Mouse (Mus musculus) cerebellum, adult 2 months (tissue): ENCODE measurements around the gene Msh4.

ENCODE experiments used
- CTCF ChIP-seq: fragments of 200-500 bp; IDR thresholded peaks from 2 replicates; pipeline ENCODE4 v1.5.1; 2011; ENCODE audit warnings: low read depth, mild to moderate bottlenecking, control low read depth, low read length, moderate library complexity, borderline replicate concordance; ENCODE audit not compliant: insufficient read depth
- POLR2A ChIP-seq: fragments of 200-500 bp; IDR thresholded peaks from 2 replicates; pipeline ENCODE4 v1.6.1; 2011; ENCODE audit warnings: low read length, control low read depth, borderline replicate concordance; ENCODE audit not compliant: insufficient read depth

DNA sequence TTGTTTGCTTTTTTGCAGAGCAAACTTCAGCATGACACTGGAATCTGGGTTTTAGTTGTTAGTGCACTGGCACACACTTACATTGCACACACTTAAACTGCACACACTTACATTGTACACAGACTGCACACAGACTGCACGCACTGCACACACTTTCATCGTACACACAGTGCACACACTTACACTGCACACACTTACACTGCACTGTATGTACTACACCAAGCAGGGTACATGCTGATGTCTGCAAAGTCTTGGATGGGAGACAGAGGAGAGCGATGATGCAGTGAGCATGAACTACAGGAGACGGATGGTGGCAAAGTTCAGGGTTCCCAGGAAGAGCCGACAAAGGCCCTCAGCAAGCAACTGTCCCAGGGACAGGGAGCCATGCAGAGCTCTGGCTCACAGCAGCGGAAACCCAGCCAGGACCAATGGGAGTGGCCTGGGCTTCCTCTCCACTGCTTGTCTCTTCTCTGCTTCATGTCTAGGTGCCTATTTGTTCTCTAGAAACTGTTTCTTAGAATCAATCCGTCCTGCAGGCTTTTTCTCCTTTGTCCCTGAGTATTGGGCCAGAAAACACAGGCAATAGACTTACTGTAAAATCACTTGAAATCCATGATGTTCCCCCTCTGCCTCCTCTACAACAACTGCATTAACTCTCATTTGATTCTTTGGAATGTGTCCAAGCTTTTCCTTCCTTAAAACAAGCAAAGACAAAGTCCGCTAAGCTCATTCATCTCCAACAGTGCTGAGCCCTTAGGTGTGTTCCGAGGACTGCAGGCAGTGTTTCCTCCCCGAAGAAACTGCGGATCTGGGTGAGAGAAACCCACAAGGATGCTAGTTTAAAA, 82.0 kb downstream of the Msh4 start:
- TF ChIP-seq CTCF (no peak), POLR2A (no peak)
